Mouse (Mus musculus): ENCODE measurements around the gene Cyp3a57. TPM values are rescaled to one million over a fixed set of nuclear protein-coding genes. Genes with fewer than 3 reads are reported as not detected.
"Not testable (repeated sequence)": the region's sequence is repeated elsewhere in the genome, so short reads cannot be mapped to it uniquely, and the experiment has no call there.

Gene Cyp3a57
- total RNA-seq (2017) = not detected in 2 replicates

DNA sequence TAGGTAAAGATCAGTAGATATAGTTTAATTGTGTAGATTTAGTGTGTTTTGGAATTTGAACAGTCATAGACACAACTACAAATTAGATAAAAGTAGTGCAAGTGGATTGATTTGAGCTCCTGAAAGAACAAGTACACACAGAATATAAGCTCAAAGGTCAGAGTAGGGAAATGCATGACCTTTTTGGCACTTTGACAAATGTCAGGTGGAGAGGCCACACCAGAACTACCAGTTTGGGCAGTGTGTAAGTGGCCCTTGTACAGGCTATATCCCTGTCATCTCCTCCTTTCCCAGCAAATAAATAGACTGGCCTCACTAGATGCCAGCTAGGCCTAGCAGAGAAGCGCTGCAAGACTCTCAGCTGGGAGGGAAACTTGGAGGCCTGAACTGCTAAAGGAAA, at the start of gene Cyp3a57:
Cyp3a57 (plus strand) TSS at position 339 of the 400 bp plus-strand sequence.
- no peak for ATAC-seq (ENCODE audit: extremely low read depth, insufficient number of reproducible peaks, low FRiP score, poor library complexity, severe bottlenecking)

- no peak for ATAC-seq (ENCODE audit: extremely low read depth, insufficient number of reproducible peaks, low FRiP score, poor library complexity, severe bottlenecking)
These were observed 44.6 kb upstream of the Cyp3a57 start for GRCm38 (mm10) chr5:145300469-145300868.

DNA sequence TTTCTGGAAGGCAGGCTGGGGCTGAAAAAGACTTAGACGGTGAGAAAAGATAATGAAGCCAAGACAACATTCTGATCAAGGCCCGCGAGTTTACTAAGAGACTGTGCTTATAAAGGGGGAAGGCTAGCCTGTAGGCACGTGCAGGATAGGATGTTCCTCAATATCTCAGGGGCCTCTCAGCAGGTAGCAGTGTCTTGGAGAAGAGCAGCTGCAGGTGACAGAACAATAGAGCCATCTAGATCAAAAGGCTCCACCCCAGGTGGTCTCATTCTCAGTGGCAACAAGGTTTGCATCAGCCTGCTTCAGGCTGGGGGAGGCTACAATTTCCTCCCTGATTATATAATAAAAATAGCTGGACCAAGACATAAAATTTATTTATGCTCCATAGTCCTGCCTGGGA, 43.3 kb upstream of the Cyp3a57 start:
- ATAC-seq (ENCODE audit: extremely low read depth, insufficient number of reproducible peaks, low FRiP score, poor library complexity, severe bottlenecking) = not testable (repeated sequence)

DNA sequence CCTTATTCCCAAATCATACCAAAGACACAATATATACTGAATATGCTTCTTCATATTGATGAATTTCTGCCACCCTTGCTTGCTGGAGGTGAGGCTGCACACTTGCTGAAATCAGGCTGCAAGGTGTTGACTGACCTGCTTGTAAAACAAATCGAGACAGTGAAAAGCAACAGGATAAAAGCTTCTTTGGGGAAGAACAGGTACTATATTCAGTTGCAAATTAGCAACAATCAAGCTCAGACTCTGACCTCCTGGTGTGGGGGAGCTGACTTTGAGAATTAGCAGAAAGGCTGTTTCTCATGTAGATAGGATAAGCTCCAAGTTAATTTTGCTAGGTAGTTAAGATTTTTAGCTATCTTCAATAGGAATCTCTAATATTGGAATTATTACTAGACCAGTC, 42.7 kb upstream of the Cyp3a57 start:
- ATAC-seq (ENCODE audit: extremely low read depth, insufficient number of reproducible peaks, low FRiP score, poor library complexity, severe bottlenecking) = no peak

DNA sequence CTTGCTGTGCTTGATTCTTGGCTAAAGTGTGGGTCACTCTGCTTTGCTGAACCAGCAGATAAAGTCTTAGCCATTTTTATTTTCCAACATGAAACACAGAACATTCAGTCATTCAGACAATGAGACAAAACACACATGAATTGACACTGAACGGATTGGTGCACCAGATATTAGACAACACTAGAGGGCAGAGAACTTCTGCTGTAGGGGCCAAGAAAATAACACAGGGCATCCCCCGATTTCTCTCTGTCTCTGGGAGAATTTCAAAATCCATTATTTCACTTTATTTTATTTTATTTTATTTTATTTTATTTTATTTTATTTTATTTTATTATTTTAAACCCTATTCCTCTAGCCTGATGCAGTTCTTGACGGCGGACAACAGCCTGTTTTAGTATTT, 38.1 kb upstream of the Cyp3a57 start:
- ATAC-seq (ENCODE audit: extremely low read depth, insufficient number of reproducible peaks, low FRiP score, poor library complexity, severe bottlenecking) = not testable (repeated sequence)

- ATAC-seq (ENCODE audit: extremely low read depth, insufficient number of reproducible peaks, low FRiP score, poor library complexity, severe bottlenecking) = not testable (repeated sequence)
These were observed 37.3 kb upstream of the Cyp3a57 start for GRCm38 (mm10) chr5:145307811-145308210.

GRCm38 (mm10) chr5:145313845-145314244, 31.2 kb upstream of the Cyp3a57 start:
- ATAC-seq (ENCODE audit: extremely low read depth, insufficient number of reproducible peaks, low FRiP score, poor library complexity, severe bottlenecking) = no peak

DNA sequence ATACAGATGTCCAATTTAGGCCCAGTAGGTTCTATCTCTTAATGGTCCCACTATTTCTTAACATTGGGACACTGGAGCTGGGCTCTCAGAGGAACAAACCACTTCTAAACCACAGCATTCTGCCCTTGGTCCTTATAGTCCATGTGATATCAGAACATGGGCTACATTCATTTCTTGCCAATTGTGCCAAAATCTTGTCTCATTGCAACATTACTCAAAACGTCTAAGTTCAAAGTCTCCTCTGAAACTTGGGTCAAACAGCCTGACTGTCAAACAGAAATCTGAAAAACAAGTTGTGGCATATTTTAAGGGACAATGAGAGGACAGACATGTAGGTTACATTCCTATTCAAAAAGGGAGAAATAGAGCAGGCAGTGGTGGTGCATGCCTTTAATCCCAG, 27.9 kb upstream of the Cyp3a57 start:
- no peak for ATAC-seq (ENCODE audit: extremely low read depth, insufficient number of reproducible peaks, low FRiP score, poor library complexity, severe bottlenecking)

DNA sequence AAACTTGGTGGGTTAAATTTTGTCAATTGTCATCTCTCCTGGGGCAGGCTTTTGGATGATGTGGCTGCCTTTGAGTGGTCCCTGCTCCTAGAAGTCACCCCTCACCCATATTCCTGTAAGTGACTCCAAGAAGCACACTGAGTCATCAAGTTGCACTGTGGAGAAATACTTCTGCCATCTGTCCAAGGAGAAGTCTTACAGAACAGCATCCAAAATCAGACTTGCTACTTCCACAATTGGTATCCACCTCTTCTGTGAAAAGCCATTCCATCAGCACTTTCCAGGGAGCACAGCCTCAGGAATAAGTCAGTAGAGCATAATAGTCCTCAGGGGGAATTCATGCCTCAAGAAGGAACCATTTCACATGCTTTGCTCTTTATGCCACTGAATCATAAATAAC, 6.3 kb upstream of the Cyp3a57 start:
- not testable (repeated sequence) for ATAC-seq (ENCODE audit: extremely low read depth, insufficient number of reproducible peaks, low FRiP score, poor library complexity, severe bottlenecking)

DNA sequence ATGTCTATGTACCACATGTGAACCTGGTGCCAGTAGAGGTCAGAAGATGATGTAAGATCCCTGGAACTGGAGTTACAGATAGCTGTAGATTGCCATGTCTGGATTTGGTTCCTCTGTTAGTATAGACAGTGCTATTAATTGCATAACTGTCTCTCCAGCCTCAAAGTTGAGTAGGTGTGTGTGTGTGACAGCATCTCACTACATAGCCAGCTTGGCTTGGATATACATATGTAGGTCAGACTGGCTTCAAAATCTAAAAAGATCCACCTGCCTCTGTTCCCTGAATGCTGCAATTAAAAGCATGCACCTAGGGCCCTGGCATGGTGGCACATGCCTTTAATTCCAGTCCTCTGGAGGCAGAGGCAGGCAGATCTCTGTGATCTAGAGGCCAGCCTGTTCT, 4.6 kb downstream of the Cyp3a57 start:
- ATAC-seq (ENCODE audit: extremely low read depth, insufficient number of reproducible peaks, low FRiP score, poor library complexity, severe bottlenecking) = no peak

- no peak for ATAC-seq (ENCODE audit: extremely low read depth, insufficient number of reproducible peaks, low FRiP score, poor library complexity, severe bottlenecking)
These were observed 8.0 kb downstream of the Cyp3a57 start for GRCm38 (mm10) chr5:145353081-145353480.

DNA sequence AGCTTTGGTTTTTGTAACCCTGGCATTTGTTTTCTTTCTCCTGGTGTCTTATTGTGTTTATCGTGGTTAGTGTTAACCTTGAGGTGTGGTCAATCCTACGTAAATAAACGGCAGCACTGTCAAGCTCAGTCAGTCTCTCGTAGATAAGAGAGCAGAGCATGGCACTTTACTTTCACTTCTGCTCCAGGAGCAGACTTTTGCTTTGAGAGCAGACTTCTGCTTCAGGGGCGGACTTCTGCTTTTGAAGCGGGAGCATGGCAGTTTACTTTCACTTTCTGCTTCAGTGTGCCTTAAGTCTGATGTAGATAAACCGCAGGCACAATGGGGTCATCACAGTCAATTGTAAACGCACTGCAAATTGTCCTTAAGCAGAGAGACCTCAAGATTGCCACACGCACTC, 70.3 kb downstream of the Cyp3a57 start:
- not testable (repeated sequence) for ATAC-seq (ENCODE audit: extremely low read depth, insufficient number of reproducible peaks, low FRiP score, poor library complexity, severe bottlenecking)

GRCm38 (mm10) chr5:145422287-145422686, 77.2 kb downstream of the Cyp3a57 start:
- no peak for ATAC-seq (ENCODE audit: extremely low read depth, insufficient number of reproducible peaks, low FRiP score, poor library complexity, severe bottlenecking)

GRCm38 (mm10) chr5:145431004-145431403, 85.9 kb downstream of the Cyp3a57 start:
- no peak for ATAC-seq (ENCODE audit: extremely low read depth, insufficient number of reproducible peaks, low FRiP score, poor library complexity, severe bottlenecking)

DNA sequence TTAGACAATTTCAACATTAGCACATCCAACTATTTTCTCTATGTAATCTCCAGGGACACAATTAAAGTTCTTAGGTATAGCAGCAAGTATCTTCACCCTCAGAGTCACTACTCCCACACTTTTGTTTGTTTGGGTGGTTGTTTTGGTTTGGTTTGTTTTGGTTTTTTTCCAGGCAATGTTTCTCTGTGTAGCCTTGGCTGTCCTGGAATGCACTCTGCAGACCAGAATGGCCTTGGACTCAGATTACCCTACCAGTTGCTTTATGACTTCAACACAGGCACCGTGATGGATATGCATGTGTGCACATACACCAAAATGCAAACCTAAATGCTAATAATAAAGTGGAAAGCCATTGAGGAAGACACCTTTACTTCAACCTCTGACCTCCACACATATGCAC, 88.6 kb downstream of the Cyp3a57 start:
- no peak for ATAC-seq (ENCODE audit: extremely low read depth, insufficient number of reproducible peaks, low FRiP score, poor library complexity, severe bottlenecking)

Other genes with a start within 250 kb of the Cyp3a57 start
- gene Arpc1b, start 231.1 kb upstream of the Cyp3a57 start, total RNA-seq (2017) = 524 and 552 TPM in 2 replicates
- 73.3 and 79.9 TPM in 2 replicates for gene Pdap1, start 205.0 kb upstream of the Cyp3a57 start, total RNA-seq (2017)
- 170 and 185 TPM in 2 replicates for gene Bud31, start 204.9 kb upstream of the Cyp3a57 start, total RNA-seq (2017)
- gene Ptcd1, start 178.2 kb upstream of the Cyp3a57 start, total RNA-seq (2017) = 20.3 and 20.8 TPM in 2 replicates
- 31.9 and 36.5 TPM in 2 replicates for gene Cpsf4, start 178.1 kb upstream of the Cyp3a57 start, total RNA-seq (2017)
- 71.6 and 81.6 TPM in 2 replicates for gene Atp5j2, start 153.2 kb upstream of the Cyp3a57 start, total RNA-seq (2017)
- 39.6 and 44.0 TPM in 2 replicates for gene Zkscan14, start 143.4 kb upstream of the Cyp3a57 start, total RNA-seq (2017)
- gene Zkscan5, start 140.7 kb upstream of the Cyp3a57 start, total RNA-seq (2017) = 6.6 and 8.5 TPM in 2 replicates
- gene Zfp655, start 113.6 kb upstream of the Cyp3a57 start, total RNA-seq (2017) = 33.1 and 35.4 TPM in 2 replicates
- 9.3 and 10.5 TPM in 2 replicates for gene Zscan25, start 64.8 kb upstream of the Cyp3a57 start, total RNA-seq (2017)
- gene Cyp3a16, start 124.4 kb downstream of the Cyp3a57 start, total RNA-seq (2017) = not detected in 2 replicates
- gene Cyp3a41b, start 239.5 kb downstream of the Cyp3a57 start, total RNA-seq (2017) = not detected in 2 replicates